Mouse (Mus musculus) kidney, adult 2 months (tissue): ENCODE measurements around the gene Eno4.

Experiments
- CTCF ChIP-seq: fragments of 200-500 bp; conservative IDR thresholded peaks from 2 replicates; pipeline ENCODE4 v1.5.1; 2011; ENCODE audit warnings: low read depth, mild to moderate bottlenecking, control low read depth, low read length, moderate library complexity, mixed read lengths; ENCODE audit not compliant: insufficient read depth, insufficient read length
- POLR2A ChIP-seq: fragments of 200-500 bp; IDR thresholded peaks from one replicate; pipeline ENCODE4 v1.6.1; 2011; ENCODE audit warnings: low read depth, low read length, control low read depth

GRCm38 (mm10) chr19:58906685-58907084, 36.5 kb upstream of the Eno4 start:
- TF ChIP-seq CTCF, result no peak
- TF ChIP-seq POLR2A, result no peak
